Mouse (Mus musculus): ENCODE measurements at regions not wholly inside any gene's neighbourhood (a gene's known extent, or its start where the extent isn't known, plus 50 kb on each side); places are given as distances from the start of the nearest gene placed in this dataset.

GRCm38 (mm10) chr4:84196732-84197131 is 478.3 kb downstream of the Bnc2 start:
- Histone ChIP-seq H3K27ac (ENCODE audit: control insufficient read depth, low read depth, low read length) (no peak overlapping the region), H3K9ac (ENCODE audit: control insufficient read depth, low read depth, low read length, poor library complexity, severe bottlenecking) (no peak overlapping the region), H3K36me3 (ENCODE audit: control insufficient read depth in 1 of 2, insufficient read depth in 2 of 2, low read length in 2 of 2) (no peaks in the 10 kb centered on the region), H3K4me3 (ENCODE audit: control insufficient read depth in 1 of 2, insufficient read depth in 1 of 2, low read depth in 2 of 2, low read length in 2 of 2) (no peak overlapping the region), H3K79me2 (ENCODE audit: control insufficient read depth, insufficient read depth, low read length, poor library complexity) (no peaks in the 10 kb centered on the region), H3K27me3 (ENCODE audit: control insufficient read depth in 1 of 2, insufficient read depth in 2 of 2, low read length in 2 of 2) (no peaks in the 10 kb centered on the region), H3K9me3 (replicated peaks; ENCODE audit: insufficient read depth, low read length) (no peaks in the 10 kb centered on the region), H3K4me1 (ENCODE audit: control insufficient read depth in 1 of 2, insufficient read depth in 2 of 2, low read length in 2 of 2) (no peaks in the 10 kb centered on the region)
- TF ChIP-seq MYC (IDR thresholded peaks at IDR 0.05; ENCODE audit: low read depth, low read length) (no peak), ETS1 (IDR thresholded peaks at IDR 0.05; ENCODE audit: low read depth, low read length) (no peak), MAX (IDR thresholded peaks at IDR 0.05; ENCODE audit: low read length) (no peak), EP300 (IDR thresholded peaks at IDR 0.05; ENCODE audit: low read depth in 1 of 2, low read length in 2 of 2) (no peak), MEF2A (IDR thresholded peaks at IDR 0.05; ENCODE audit: extremely low read depth, insufficient replicate concordance, low read depth, low read length, poor library complexity, severe bottlenecking) (no peak), ZKSCAN1 (IDR thresholded peaks at IDR 0.05; ENCODE audit: low read depth, low read length) (no peak), POLR2AphosphoS5 (IDR thresholded peaks at IDR 0.05; ENCODE audit: borderline replicate concordance, low read depth, low read length) (no peak), SMC3 (IDR thresholded peaks at IDR 0.05; ENCODE audit: low read depth, low read length) (no peak), ZNF384 (IDR thresholded peaks at IDR 0.05; ENCODE audit: low read depth, low read length) (no peak), GABPA (IDR thresholded peaks at IDR 0.05; ENCODE audit: low read depth, low read length) (no peak), ZMIZ1 (IDR thresholded peaks at IDR 0.05; ENCODE audit: low read depth, low read length) (no peak), MAFK (IDR thresholded peaks at IDR 0.05; ENCODE audit: borderline replicate concordance, low read depth, low read length) (no peak), POLR2AphosphoS2 (IDR thresholded peaks at IDR 0.05; ENCODE audit: low read length) (no peak), CHD1 (IDR thresholded peaks at IDR 0.05; ENCODE audit: low read depth, low read length) (no peak), SIN3A (IDR thresholded peaks at IDR 0.05; ENCODE audit: low read length) (no peak), MYB (IDR thresholded peaks at IDR 0.05; ENCODE audit: low read depth, low read length) (no peak)
- no peak for DNase-seq (ENCODE audit: low read depth, low spot score)

GRCm38 (mm10) chr4:84198176-84198575 is 476.9 kb downstream of the Bnc2 start:
- Histone ChIP-seq H3K27ac (ENCODE audit: control insufficient read depth, low read depth, low read length) (no peak overlapping the region), H3K27me3 (ENCODE audit: control insufficient read depth in 1 of 2, insufficient read depth in 2 of 2, low read length in 2 of 2) (no peaks in the 10 kb centered on the region), H3K36me3 (ENCODE audit: control insufficient read depth in 1 of 2, insufficient read depth in 2 of 2, low read length in 2 of 2) (no peaks in the 10 kb centered on the region), H3K9me3 (replicated peaks; ENCODE audit: insufficient read depth, low read length) (no peaks in the 10 kb centered on the region), H3K4me1 (ENCODE audit: control insufficient read depth in 1 of 2, insufficient read depth in 2 of 2, low read length in 2 of 2) (no peaks in the 10 kb centered on the region), H3K79me2 (ENCODE audit: control insufficient read depth, insufficient read depth, low read length, poor library complexity) (no peaks in the 10 kb centered on the region), H3K9ac (ENCODE audit: control insufficient read depth, low read depth, low read length, poor library complexity, severe bottlenecking) (no peak overlapping the region), H3K4me3 (ENCODE audit: control insufficient read depth in 1 of 2, insufficient read depth in 1 of 2, low read depth in 2 of 2, low read length in 2 of 2) (no peak overlapping the region)
- no peak for DNase-seq (ENCODE audit: low read depth, low spot score)
- TF ChIP-seq NRF1 (IDR thresholded peaks at IDR 0.05; ENCODE audit: insufficient read depth, low read depth, low read length, poor library complexity, severe bottlenecking) (no peak), TAL1 (IDR thresholded peaks at IDR 0.05; ENCODE audit: low read length) (no peak), CTCF (IDR thresholded peaks at IDR 0.05 in 2 of 3, conservative IDR thresholded peaks at IDR 0.05 in 1 of 3; ENCODE audit: control insufficient read depth in 1 of 3, insufficient read depth in 1 of 3, low read depth in 2 of 3, low read length in 3 of 3, poor library complexity in 1 of 3, severe bottlenecking in 1 of 3) (no peak)

All from MEL (cell line).